Mouse (Mus musculus): ENCODE data around the gene Rfx8.

GRCm38 (mm10) chr1:39746464-39746863 is 25.7 kb upstream of the Rfx8 start:
- TF ChIP-seq CTCF (IDR thresholded peaks at IDR 0.05; ENCODE audit: extremely low read depth, insufficient read depth, low read length) (no peak), POLR2A (IDR thresholded peaks at IDR 0.05; ENCODE audit: extremely low read depth, insufficient read depth, low read length) (no peak)
